Mouse (Mus musculus) adrenal gland, adult 2 months (tissue): ENCODE data around the gene Lrrtm4. TPM values are rescaled to one million over a fixed set of nuclear protein-coding genes. Genes with fewer than 3 reads are reported as not detected.

Source experiments
- DNase-seq: peaks from one replicate; pipeline ENCODE4 v3.0.0; 2021
- polyA plus RNA-seq: library from polyadenylated mRNA; depleted of rRNA; stranded (reverse); fragments of >200 nt; gene quantifications from 2 replicates; pipeline ENCODE4 v1.2.3, GENCODE M21; 2012; rRNA removed
- total RNA-seq, 2 experiments: library from RNA; stranded (reverse); gene quantifications; 2 replicates each; pipeline ENCODE4 v1.2.3; 2021

Gene Lrrtm4
- total and polyA plus RNA-seq, 3 experiments, result 0.15 to 4.5 (median 3.4) TPM

- DNase-seq, result no peak
Measured at GRCm38 (mm10) chr6:80733416-80733815, 714.7 kb downstream of the Lrrtm4 start.

- no peak for DNase-seq
Measured at GRCm38 (mm10) chr6:80750769-80751168, 732.1 kb downstream of the Lrrtm4 start.

DNA sequence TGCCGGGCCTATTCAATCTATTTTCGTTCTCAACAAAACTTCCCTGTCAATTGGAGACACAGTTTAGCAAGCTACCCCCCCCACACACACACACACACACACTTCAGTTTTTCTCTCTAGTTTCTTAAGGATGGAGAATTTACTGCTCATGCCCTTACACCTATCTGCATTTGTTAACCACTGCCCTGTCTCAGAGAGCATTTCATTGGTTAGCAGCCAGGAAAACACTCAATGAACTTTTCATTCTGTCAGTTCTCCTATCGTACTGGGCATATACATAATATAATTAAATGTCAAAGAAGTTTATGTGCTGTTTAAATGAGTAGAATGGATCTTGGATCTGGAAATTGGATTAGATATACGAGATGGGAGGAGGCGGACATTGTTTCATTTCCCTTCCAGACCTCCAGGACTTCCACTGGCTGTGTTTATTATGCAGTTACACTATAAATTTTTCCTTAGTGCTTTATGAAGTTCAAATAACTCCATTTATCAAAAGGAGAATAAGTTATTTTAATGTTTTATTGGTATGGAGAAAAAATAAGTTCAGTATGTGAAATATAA lies 742.0 kb downstream of the Lrrtm4 start:
- DNase-seq, result no peak

DNA sequence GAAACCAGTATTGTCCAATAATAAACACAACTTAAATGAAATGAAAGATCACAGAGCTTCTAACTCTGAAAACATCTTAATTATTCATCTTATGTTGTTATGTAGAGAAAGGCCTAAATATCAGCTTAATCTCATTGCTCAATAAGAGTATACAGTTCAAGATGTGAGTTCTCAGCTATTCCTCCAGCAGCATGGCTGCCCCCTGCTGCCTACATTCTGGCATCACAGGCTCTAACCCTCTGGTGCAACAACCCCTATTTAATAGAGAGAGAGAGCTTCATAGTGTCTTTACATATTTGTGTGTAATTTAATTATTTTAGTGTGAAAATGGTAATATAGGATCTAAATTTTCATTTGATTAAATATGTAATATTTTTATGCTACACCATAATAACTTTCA lies 767.6 kb downstream of the Lrrtm4 start:
- peak; percentile 40 for DNase-seq

- no peak for DNase-seq
Measured at GRCm38 (mm10) chr6:80823753-80824152, 805.1 kb downstream of the Lrrtm4 start.

DNA sequence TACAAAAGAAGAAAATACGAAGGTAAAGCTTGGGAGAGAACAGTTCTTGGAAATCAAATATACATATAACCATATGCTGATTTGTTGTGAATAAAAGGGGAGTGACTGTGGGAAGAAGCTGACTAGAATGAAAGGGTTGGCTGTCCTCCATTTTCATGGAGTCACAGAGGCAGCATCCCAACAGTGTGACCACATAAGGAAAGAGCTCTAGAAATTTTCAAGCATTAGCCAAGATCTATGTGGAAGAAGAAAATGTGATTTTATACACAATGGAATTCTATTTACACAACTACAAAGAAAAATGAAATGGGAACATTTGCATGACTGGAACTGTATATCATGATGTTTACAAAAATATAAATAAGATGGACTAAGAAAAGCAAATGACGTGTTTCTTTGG lies 821.1 kb downstream of the Lrrtm4 start:
- no peak for DNase-seq

- no peak for DNase-seq
Measured at GRCm38 (mm10) chr6:80845294-80845693, 826.6 kb downstream of the Lrrtm4 start.

- DNase-seq, result no peak
Measured at GRCm38 (mm10) chr6:80856910-80857543, 838.4 kb downstream of the Lrrtm4 start.

Other genes with a start within 250 kb of the Lrrtm4 start
- not detected for gene Gm20594, start 201.0 kb upstream of the Lrrtm4 start, total RNA-seq
- gene Gm20594, start 201.0 kb upstream of the Lrrtm4 start, polyA plus RNA-seq, result not detected in 2 replicates